Mouse (Mus musculus) layer of hippocampus, postnatal 10 days (tissue): ENCODE results near the gene Fbxo4. TPM values are rescaled to one million over a fixed set of nuclear protein-coding genes. Genes with fewer than 3 reads are reported as not detected.

Experiments
- DNase-seq, 2 experiments: peaks; one replicate each; pipeline ENCODE4 v3.0.0; 2021; ENCODE audit warnings: low spot score in 2 of 2
- total RNA-seq, 2 experiments: library from RNA; stranded (reverse); gene quantifications; 2 replicates each; pipeline ENCODE4 v1.2.3; 2021

Fbxo4 gene
- total RNA-seq, 2 experiments from 2014 or later, result 8.0 to 10.6 TPM

- no peak for DNase-seq
Measured at GRCm38 (mm10) chr15:3979871-3980270, 498 bp upstream of the Fbxo4 start.

DNA sequence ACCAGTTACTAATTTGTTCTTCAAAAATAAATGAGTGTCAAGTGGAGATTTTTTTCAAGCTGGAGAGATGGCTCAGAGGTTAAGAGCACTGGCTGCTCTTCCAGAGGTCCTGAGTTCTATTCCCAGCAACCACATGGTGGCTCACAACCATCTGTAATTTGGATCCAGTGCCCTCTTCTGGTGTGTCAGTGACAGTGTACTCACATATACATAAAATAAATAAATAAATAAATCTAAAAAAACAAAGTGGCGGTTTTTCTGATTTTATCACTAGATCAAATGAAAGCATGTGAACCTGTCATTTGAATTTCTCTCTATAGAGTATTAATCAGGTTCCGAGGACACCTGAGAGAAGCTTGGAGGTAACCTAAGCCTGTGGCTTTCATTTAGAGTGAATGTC lies 1.1 kb downstream of the Fbxo4 start:
- no peak for DNase-seq

GRCm38 (mm10) chr15:3973300-3973699 lies 6.1 kb downstream of the Fbxo4 start:
- DNase-seq, result no peak

GRCm38 (mm10) chr15:3970193-3970592 lies 9.2 kb downstream of the Fbxo4 start:
- DNase-seq, result no peak

- no peak for DNase-seq
Measured at GRCm38 (mm10) chr15:3969743-3970142, 9.6 kb downstream of the Fbxo4 start.

- DNase-seq, result no peak
Measured at GRCm38 (mm10) chr15:3962251-3962650, 17.1 kb downstream of the Fbxo4 start.

GRCm38 (mm10) chr15:3960094-3960493 lies 19.3 kb downstream of the Fbxo4 start:
- no peak for DNase-seq

DNA sequence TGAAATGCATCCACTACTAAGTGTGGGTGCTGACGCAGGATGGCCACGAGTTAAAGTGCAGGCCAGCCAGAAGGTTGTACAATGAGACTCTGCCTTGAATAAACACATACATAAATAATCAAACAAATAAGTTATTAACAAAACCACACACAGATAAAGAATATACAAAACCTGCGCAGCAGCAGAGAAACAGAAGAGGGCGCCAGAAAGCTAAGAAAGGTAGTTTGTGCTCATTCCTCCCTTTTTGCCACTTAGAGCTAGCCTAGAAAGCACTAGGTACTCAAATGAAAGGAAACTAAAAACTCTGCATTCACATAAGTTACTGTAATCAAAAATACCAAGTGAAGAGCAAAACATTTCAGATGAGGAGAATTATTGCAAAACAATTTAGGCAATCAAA lies 21.4 kb downstream of the Fbxo4 start:
- DNase-seq, result peak; percentile 38 to 52

- no peak for DNase-seq
Measured at GRCm38 (mm10) chr15:3954971-3955370, 24.4 kb downstream of the Fbxo4 start.

DNA sequence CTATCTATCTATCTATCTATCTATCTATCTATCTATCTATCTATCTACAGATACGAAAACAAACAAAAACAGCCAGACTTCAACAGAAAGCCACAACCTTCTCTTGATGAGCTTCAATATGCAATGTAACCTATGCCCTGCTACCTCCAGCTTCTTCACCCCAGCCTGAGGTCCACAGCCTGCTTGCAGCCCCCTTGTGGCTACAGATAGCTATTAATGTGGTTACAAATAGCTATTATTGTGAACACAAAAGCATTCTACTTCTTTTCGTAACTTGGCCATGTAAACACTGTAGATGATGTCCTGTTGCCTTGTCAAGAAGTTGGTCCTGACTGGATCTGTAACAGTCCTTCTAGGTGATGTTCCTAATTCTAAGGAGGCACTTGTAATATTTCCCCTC lies 41.2 kb downstream of the Fbxo4 start:
- DNase-seq, result no peak

- DNase-seq, result no peak
Measured at GRCm38 (mm10) chr15:3936056-3936455, 43.3 kb downstream of the Fbxo4 start.

GRCm38 (mm10) chr15:3933466-3933865 lies 45.9 kb downstream of the Fbxo4 start:
- DNase-seq, result no peak

- no peak for DNase-seq
Measured at GRCm38 (mm10) chr15:3931931-3932330, 47.4 kb downstream of the Fbxo4 start.

Other genes starting within 250 kb of the Fbxo4 start
- 10 to 100 TPM; 41.9 to 43.4 TPM for gene AW549877, start 16.2 kb upstream of the Fbxo4 start, total RNA-seq
- gene Oxct1, start 46.8 kb upstream of the Fbxo4 start, total RNA-seq, result 100 to 1,000 TPM; 498 to 543 TPM